ENCODE assay signal across 18 mouse cellular contexts in genomic region chr4:104694188-104694587, GRCm38 (mm10).
"Had no signal": no experiment of that assay in that cellular context is flagged by ENCODE, and none has a peak within 500 bp of the region (broad histone marks: within the 10 kb centered on the region; RNA-seq: fewer than 3 reads in every experiment).

No protein-coding gene starts in this region.

- DNase-seq: kidney, adult 2 months; kidney, postnatal 10 days; kidney, postnatal 36 days; liver; lung, adult 18-20 months; lung, postnatal 10 days; lung, postnatal 36 days; thymus, adult 18-20 months; thymus, postnatal 36 days had no signal

- H3K27me3 ChIP-seq: kidney, embryonic 15.5 days; liver, embryonic 12.5 days; liver, embryonic 15.5 days; lung, embryonic 15.5 days; megakaryocyte, embryonic 14.5 days; midbrain, embryonic 12.5 days had no signal

- H3K4me1 ChIP-seq: kidney, embryonic 15.5 days; liver, embryonic 12.5 days; liver, embryonic 15.5 days; lung, embryonic 15.5 days; megakaryocyte, embryonic 14.5 days had no signal

- ATAC-seq: intestine, postnatal 0 days; liver, embryonic 12.5 days had no signal

- H3K27ac ChIP-seq: kidney, embryonic 15.5 days; limb, embryonic 10.5 days; limb, embryonic 13.5 days; liver, embryonic 12.5 days; liver, embryonic 15.5 days; lung, embryonic 15.5 days; midbrain, embryonic 12.5 days had no signal

- H3K9ac ChIP-seq: kidney, embryonic 15.5 days; limb, embryonic 13.5 days; liver, embryonic 12.5 days; liver, embryonic 15.5 days; lung, embryonic 15.5 days; midbrain, embryonic 12.5 days had no signal

- H3K36me3 ChIP-seq: kidney, embryonic 15.5 days; limb, embryonic 10.5 days; limb, embryonic 13.5 days; liver, embryonic 12.5 days; liver, embryonic 15.5 days; lung, embryonic 15.5 days; midbrain, embryonic 12.5 days had no signal

- H3K4me3 ChIP-seq: kidney, embryonic 15.5 days; limb, embryonic 10.5 days; limb, embryonic 13.5 days; liver, embryonic 12.5 days; liver, embryonic 15.5 days; lung, embryonic 15.5 days; megakaryocyte, embryonic 14.5 days; midbrain, embryonic 12.5 days had no signal

- H3K4me2 ChIP-seq: kidney, embryonic 15.5 days; limb, embryonic 13.5 days; liver, embryonic 12.5 days; liver, embryonic 15.5 days; lung, embryonic 15.5 days; midbrain, embryonic 12.5 days had no signal

- H3K9me3 ChIP-seq: kidney, embryonic 15.5 days; limb, embryonic 10.5 days; limb, embryonic 13.5 days; liver, embryonic 12.5 days; liver, embryonic 15.5 days; lung, embryonic 15.5 days; midbrain, embryonic 12.5 days had no signal
